Mouse (Mus musculus) heart, embryonic 11.5 days (tissue): ENCODE data around the gene Adamtsl2. TPM values are rescaled to one million over a fixed set of nuclear protein-coding genes. Genes with fewer than 3 reads are reported as not detected.

Source experiments
- ATAC-seq: fragments of 200-750 bp; cut with Nextera tagmentation; replicated peaks from 2 replicates; pipeline ENCODE4 v1.8.0; 2017; ENCODE audit warnings: moderate library complexity; ENCODE audit not compliant: insufficient number of reproducible peaks, low FRiP score, low TSS enrichment
- H3K27ac ChIP-seq: fragments of 300-500 bp; sonication (generic); 2 replicates; pipeline ENCODE4 v1.5.1; 2014; ENCODE audit warnings: mild to moderate bottlenecking, low read depth, low read length
- H3K27me3 ChIP-seq: fragments of 300-500 bp; sonication (generic); 2 replicates; pipeline ENCODE4 v1.6.1; 2014; ENCODE audit warnings: mild to moderate bottlenecking, low read length, mixed read lengths; ENCODE audit not compliant: control insufficient read depth, insufficient read depth
- H3K36me3 ChIP-seq: fragments of 300-500 bp; sonication (generic); 2 replicates; pipeline ENCODE4 v1.6.1; 2014; ENCODE audit warnings: mild to moderate bottlenecking, low read length, moderate library complexity, mixed read lengths; ENCODE audit not compliant: control insufficient read depth, insufficient read depth
- H3K4me1 ChIP-seq: fragments of 300-500 bp; sonication (generic); 2 replicates; pipeline ENCODE4 v1.6.1; 2014; ENCODE audit warnings: low read length; ENCODE audit not compliant: control insufficient read depth, insufficient read depth
- H3K4me2 ChIP-seq: fragments of 300-500 bp; sonication (generic); 2 replicates; pipeline ENCODE4 v1.6.1; 2014; ENCODE audit warnings: mild to moderate bottlenecking, moderate library complexity
- H3K4me3 ChIP-seq: fragments of 300-500 bp; sonication (generic); 2 replicates; pipeline ENCODE4 v1.5.1; 2014; ENCODE audit warnings: low read depth, low read length
- H3K9ac ChIP-seq: fragments of 300-500 bp; sonication (generic); 2 replicates; pipeline ENCODE4 v1.6.1; 2014; ENCODE audit warnings: mild to moderate bottlenecking, low read depth, low read length, moderate library complexity
- H3K9me3 ChIP-seq: fragments of 300-500 bp; sonication (generic); replicated peaks from 2 replicates; pipeline ENCODE4 v1.6.1; 2016; ENCODE audit warnings: low read length; ENCODE audit not compliant: control insufficient read depth
- WGBS: fragments of 180-500 bp; shearing (Covaris S2); extraction: QIAGEN DNeasy Blood & Tissue Kit; methylation state at CpG from one replicate; pipeline ENCODE4 v1.1.7; 2014; ENCODE audit not compliant: insufficient replicate concordance; 5-methylcytosine and 5-hydroxymethylcytosine counted together
- polyA plus RNA-seq: library from polyadenylated mRNA; unstranded; fragments of >200 nt; fragmentation: Nextera tagmentation; extraction: Ambion mirVana; gene quantifications from 2 replicates; pipeline ENCODE4 v1.2.1, GENCODE M21; 2014

Gene Adamtsl2
- polyA plus RNA-seq, 1 experiment from 2014 or later, result 9.0 TPM

DNA sequence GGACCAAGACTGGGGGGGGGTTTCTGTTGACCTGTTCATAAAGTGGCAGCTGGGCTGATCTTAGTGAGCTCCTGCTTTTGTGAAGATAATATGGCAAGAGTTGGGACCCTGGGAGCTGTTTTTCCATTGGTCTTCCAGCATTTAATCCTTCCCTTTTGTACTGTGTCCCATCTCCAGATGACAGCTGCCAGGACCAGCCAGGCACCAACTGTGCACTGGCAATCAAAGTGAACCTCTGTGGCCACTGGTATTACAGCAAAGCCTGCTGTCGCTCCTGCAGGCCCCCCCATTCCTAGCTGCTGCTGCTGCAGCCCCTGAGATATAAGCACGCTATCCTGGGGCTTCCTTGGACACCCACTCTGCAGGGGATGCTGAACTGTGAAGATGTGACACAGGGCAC lies 29.0 kb downstream of the Adamtsl2 start:
- 0 out of 2 replicates have a peak, but pooled peaks cover 6% of the 10 kb centered on the region for H3K27me3 ChIP-seq
- no peak for ATAC-seq
- WGBS, result 67% methylated on average over 2 of the region's 2 CpGs
- no peaks in the 10 kb centered on the region for H3K36me3 ChIP-seq
- peaks cover 14% of the 10 kb centered on the region for H3K4me1 ChIP-seq
- no peaks in the 10 kb centered on the region for H3K9me3 ChIP-seq
- no peak overlapping the region for H3K4me3 ChIP-seq
- no peak overlapping the region for H3K27ac ChIP-seq
- no peak overlapping the region for H3K4me2 ChIP-seq
- H3K9ac ChIP-seq, result no peak overlapping the region

- H3K27ac ChIP-seq, result no peak overlapping the region
- H3K36me3 ChIP-seq, result no peaks in the 10 kb centered on the region
- no peak for ATAC-seq
- no peak overlapping the region for H3K9ac ChIP-seq
- no peak overlapping the region for H3K4me3 ChIP-seq
- no peak overlapping the region for H3K4me2 ChIP-seq
- WGBS, result 76% methylated on average over 5 of the region's 5 CpGs
- H3K9me3 ChIP-seq, result no peaks in the 10 kb centered on the region
- H3K27me3 ChIP-seq, result 0 out of 2 replicates have a peak, but pooled peaks cover 6% of the 10 kb centered on the region
- peaks cover 5% of the 10 kb centered on the region for H3K4me1 ChIP-seq
Measured at GRCm38 (mm10) chr2:27109052-27109451, 29.9 kb downstream of the Adamtsl2 start.

DNA sequence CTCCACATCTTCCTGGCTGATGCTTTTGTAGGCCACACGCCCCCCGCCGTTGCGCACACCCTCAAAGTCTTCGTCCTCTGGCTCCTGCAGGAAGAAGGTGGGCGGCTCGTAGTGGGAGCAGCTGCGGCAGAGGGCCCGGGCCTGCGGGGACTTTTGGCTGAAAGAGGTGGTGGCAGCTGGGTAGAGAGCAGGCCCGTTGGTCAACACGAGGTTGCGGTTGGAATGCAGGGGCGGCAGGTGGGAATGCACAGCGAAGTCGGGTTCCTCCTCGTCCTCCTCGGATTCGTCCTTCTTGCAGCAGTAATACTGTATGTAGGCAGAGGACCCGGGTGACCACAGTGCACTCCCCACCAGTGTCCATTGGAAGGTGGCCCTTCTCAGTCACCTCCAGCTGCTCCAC lies 33.4 kb downstream of the Adamtsl2 start:
- Histone ChIP-seq H3K9me3 (no peaks in the 10 kb centered on the region), H3K4me2 (no peak overlapping the region), H3K27me3 (0 out of 2 replicates have a peak, but pooled peaks cover 3% of the 10 kb centered on the region), H3K27ac (no peak overlapping the region), H3K4me1 (no peaks in the 10 kb centered on the region), H3K36me3 (no peaks in the 10 kb centered on the region), H3K4me3 (no peak overlapping the region), H3K9ac (no peak overlapping the region)
- WGBS, result 79% methylated on average over 20 of the region's 20 CpGs
- no peak for ATAC-seq

DNA sequence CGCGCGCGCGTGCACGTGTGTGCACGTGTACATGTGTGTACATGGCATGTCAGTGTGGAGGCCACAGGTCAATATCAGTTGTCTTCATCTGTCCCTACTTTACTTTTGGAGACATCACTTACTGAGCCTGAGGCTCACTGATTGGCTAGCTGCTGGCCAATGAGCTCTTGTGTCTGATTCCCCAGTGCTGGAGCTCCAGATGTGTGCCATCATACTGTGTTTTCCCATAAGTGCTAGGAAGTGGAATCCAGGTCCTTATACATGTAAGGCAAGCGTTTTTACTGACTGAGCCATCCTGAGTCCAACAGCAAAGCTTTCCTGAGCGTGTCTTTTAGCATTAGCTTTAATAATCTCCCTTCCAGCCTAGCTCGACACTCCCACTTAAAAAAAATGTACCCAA lies 35.0 kb downstream of the Adamtsl2 start:
- Histone ChIP-seq H3K9me3 (no peaks in the 10 kb centered on the region), H3K4me2 (no peak overlapping the region), H3K9ac (no peak overlapping the region), H3K4me1 (peaks cover 10% of the 10 kb centered on the region), H3K27me3 (0 out of 2 replicates have a peak, but pooled peaks cover 3% of the 10 kb centered on the region), H3K36me3 (no peaks in the 10 kb centered on the region), H3K27ac (no peak overlapping the region), H3K4me3 (no peak overlapping the region)
- ATAC-seq, result no peak
- WGBS, result 85% methylated on average over 10 of the region's 10 CpGs

GRCm38 (mm10) chr2:27118452-27118851 lies 39.3 kb downstream of the Adamtsl2 start:
- Histone ChIP-seq H3K36me3 (no peaks in the 10 kb centered on the region), H3K27ac (no peak overlapping the region), H3K4me2 (no peak overlapping the region), H3K4me1 (peaks cover 30% of the 10 kb centered on the region), H3K9ac (no peak overlapping the region), H3K4me3 (no peak overlapping the region), H3K27me3 (no peaks in the 10 kb centered on the region), H3K9me3 (no peaks in the 10 kb centered on the region)
- no peak for ATAC-seq
- 34% methylated on average over 4 of the region's 4 CpGs for WGBS

DNA sequence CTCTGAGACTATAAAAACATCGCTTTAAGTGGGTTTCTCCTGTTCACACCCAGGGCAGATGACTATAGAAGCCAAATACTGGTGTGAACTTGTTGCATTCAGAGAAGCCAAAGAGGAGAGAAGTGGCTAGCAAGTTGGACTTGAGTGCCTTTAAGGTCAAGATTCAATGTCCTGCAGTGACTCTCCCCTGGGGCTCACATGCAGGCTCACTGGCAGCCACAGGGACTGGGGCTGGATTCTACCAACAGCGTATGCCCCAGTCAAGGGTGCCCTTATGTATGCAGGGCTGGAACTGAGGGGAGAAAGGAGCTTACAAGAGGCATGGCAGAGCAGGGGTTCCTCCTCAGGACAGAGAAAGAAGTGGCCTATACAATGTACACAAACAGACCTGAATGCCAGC lies 40.6 kb downstream of the Adamtsl2 start:
- Histone ChIP-seq H3K4me3 (no peak overlapping the region), H3K4me2 (no peak overlapping the region), H3K36me3 (no peaks in the 10 kb centered on the region), H3K9me3 (no peaks in the 10 kb centered on the region), H3K27me3 (no peaks in the 10 kb centered on the region), H3K4me1 (peaks cover 30% of the 10 kb centered on the region), H3K27ac (no peak overlapping the region), H3K9ac (no peak overlapping the region)
- ATAC-seq, result no peak
- 76% methylated on average over 2 of the region's 2 CpGs for WGBS

DNA sequence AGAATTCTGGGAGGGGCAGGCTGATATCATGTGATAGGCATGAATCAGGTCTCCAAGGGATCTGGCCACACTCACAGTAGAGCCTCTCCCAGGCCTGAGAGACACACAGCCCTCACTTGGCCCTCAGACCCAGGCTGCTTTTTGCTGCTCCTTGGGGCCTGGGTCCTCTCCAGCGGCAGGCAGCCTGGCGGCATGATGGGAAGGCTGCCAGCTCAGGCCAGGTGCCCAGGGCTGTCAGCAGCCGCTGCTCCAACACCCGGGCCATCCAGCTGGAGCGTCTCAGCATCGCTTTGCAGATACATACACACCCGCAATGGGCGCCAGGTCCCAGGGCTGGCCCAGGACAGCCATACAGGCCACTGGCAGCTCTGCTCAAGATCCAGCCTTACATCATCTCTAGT lies 41.1 kb downstream of the Adamtsl2 start:
- Histone ChIP-seq H3K4me3 (no peak overlapping the region), H3K27ac (no peak overlapping the region), H3K4me2 (no peak overlapping the region), H3K4me1 (peaks cover 30% of the 10 kb centered on the region), H3K36me3 (no peaks in the 10 kb centered on the region), H3K9ac (peak overlapping the region; percentile 10; the same call in 1 of the 2 replicates), H3K27me3 (no peaks in the 10 kb centered on the region), H3K9me3 (no peaks in the 10 kb centered on the region)
- WGBS, result 53% methylated on average over 8 of the region's 8 CpGs
- peak; percentile 33; the same call in 1 of the 2 replicates for ATAC-seq

DNA sequence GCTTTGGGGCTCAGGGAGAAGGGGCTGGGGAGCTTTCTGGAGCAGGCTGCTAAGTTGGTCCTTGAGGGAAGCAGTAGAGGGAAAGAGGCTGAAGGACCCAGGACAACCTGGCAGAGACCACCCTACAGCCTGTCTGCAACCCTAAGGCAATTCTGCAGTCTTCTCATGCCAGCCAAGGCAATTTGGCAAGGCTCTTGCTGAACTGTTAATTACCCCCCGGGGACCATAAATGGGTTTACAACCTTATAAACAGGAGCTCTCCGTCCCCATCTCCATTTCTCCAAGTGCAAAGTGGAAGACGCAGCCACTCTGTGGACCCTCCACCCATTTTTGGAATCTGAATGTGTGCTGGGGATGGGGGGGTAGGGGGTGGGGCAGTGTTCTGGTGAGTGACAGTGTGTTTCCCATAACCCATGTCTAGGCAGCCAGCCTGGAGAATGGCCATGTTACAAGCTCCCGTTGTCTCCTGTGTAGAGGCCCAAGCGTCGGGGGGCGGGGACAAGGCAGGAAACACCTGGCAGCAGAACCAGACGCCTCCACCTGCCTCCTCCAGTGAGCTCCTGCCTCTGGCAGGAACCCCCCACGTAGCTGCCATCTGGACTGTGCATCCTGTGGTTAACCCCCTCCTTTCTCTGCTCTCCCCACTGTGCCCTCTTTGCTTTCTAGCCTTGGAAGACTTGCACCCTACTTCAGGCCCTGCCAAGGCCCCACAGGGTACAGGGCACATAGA lies 42.6 kb downstream of the Adamtsl2 start:
- ATAC-seq, result no peak
- H3K27ac ChIP-seq, result no peak overlapping the region
- no peak overlapping the region for H3K4me2 ChIP-seq
- 0 out of 2 replicates have a peak, but pooled peaks cover 2% of the 10 kb centered on the region for H3K27me3 ChIP-seq
- WGBS, result 31% methylated on average over 9 of the region's 9 CpGs
- H3K4me1 ChIP-seq, result peaks cover 30% of the 10 kb centered on the region
- H3K4me3 ChIP-seq, result no peak overlapping the region
- H3K9ac ChIP-seq, result no peak overlapping the region
- no peaks in the 10 kb centered on the region for H3K36me3 ChIP-seq
- no peaks in the 10 kb centered on the region for H3K9me3 ChIP-seq

- no peaks in the 10 kb centered on the region for H3K36me3 ChIP-seq
- no peak overlapping the region for H3K4me2 ChIP-seq
- no peak overlapping the region for H3K27ac ChIP-seq
- H3K4me3 ChIP-seq, result no peak overlapping the region
- H3K4me1 ChIP-seq, result peaks cover 30% of the 10 kb centered on the region
- no peak for ATAC-seq
- H3K9ac ChIP-seq, result no peak overlapping the region
- 61% methylated on average over 9 of the region's 9 CpGs for WGBS
- no peaks in the 10 kb centered on the region for H3K9me3 ChIP-seq
- H3K27me3 ChIP-seq, result 0 out of 2 replicates have a peak, but pooled peaks cover 5% of the 10 kb centered on the region
Measured at GRCm38 (mm10) chr2:27122578-27122977, 43.4 kb downstream of the Adamtsl2 start.
